Mouse (Mus musculus): ENCODE measurements around the gene Cept1.
"Not testable (repeated sequence)": the region's sequence is repeated elsewhere in the genome, so short reads cannot be mapped to it uniquely, and the experiment has no call there.

The Cept1 gene

GRCm38 (mm10) chr3:106547171-106547923, at the start of gene Cept1, which contains the start of gene Dram2:
TSS of gene Cept1 (minus strand) at chr3:106547802.
TSS of gene Dram2 (plus strand) at chr3:106547798.
- peak; percentile 90 for DNase-seq (ENCODE audit: low spot score in 2 of 2)

- DNase-seq (ENCODE audit: low spot score in 2 of 2) = not testable (repeated sequence)
Measured at GRCm38 (mm10) chr3:106593631-106594030, 46.0 kb upstream of the Cept1 start.

GRCm38 (mm10) chr3:106579296-106579695, 31.7 kb upstream of the Cept1 start:
- no peak for DNase-seq (ENCODE audit: low spot score in 2 of 2)

- DNase-seq (ENCODE audit: low spot score in 2 of 2) = no peak
Measured at GRCm38 (mm10) chr3:106573191-106573590, 25.6 kb upstream of the Cept1 start.

- no peak for DNase-seq (ENCODE audit: low spot score in 2 of 2)
Measured at GRCm38 (mm10) chr3:106565876-106566275, 18.3 kb upstream of the Cept1 start.

- no peak for DNase-seq (ENCODE audit: low spot score in 2 of 2)
Measured at GRCm38 (mm10) chr3:106558271-106558670, 10.7 kb upstream of the Cept1 start.

- no peak for DNase-seq (ENCODE audit: low spot score in 2 of 2)
Measured at GRCm38 (mm10) chr3:106555743-106556250, 8.2 kb upstream of the Cept1 start.

- DNase-seq (ENCODE audit: low spot score in 2 of 2) = no peak
Measured at GRCm38 (mm10) chr3:106553411-106553810, 5.8 kb upstream of the Cept1 start.

- DNase-seq (ENCODE audit: low spot score in 2 of 2) = no peak
Measured at GRCm38 (mm10) chr3:106548971-106549370, 1.4 kb upstream of the Cept1 start.

- DNase-seq (ENCODE audit: low spot score in 2 of 2) = no peak
Measured at GRCm38 (mm10) chr3:106547924-106548539, 430 bp upstream of the Cept1 start.

- no peak for DNase-seq (ENCODE audit: low spot score in 2 of 2)
Measured at GRCm38 (mm10) chr3:106544721-106545316, 2.8 kb downstream of the Cept1 start.

- DNase-seq (ENCODE audit: low spot score in 2 of 2) = no peak
Measured at GRCm38 (mm10) chr3:106533277-106533676, 14.3 kb downstream of the Cept1 start.

GRCm38 (mm10) chr3:106528032-106528431, 19.6 kb downstream of the Cept1 start:
- DNase-seq (ENCODE audit: low spot score in 2 of 2) = no peak

GRCm38 (mm10) chr3:106526411-106526810, 21.2 kb downstream of the Cept1 start:
- DNase-seq (ENCODE audit: low spot score in 2 of 2) = no peak

- DNase-seq (ENCODE audit: low spot score in 2 of 2) = no peak
Measured at GRCm38 (mm10) chr3:106522730-106523129, 24.9 kb downstream of the Cept1 start.

GRCm38 (mm10) chr3:106515016-106515415, 32.6 kb downstream of the Cept1 start:
- DNase-seq (ENCODE audit: low spot score in 2 of 2) = peak; percentile 20 to 44

GRCm38 (mm10) chr3:106510669-106511068, 36.9 kb downstream of the Cept1 start:
- DNase-seq (ENCODE audit: low spot score in 2 of 2) = no peak

GRCm38 (mm10) chr3:106502892-106503291, 44.7 kb downstream of the Cept1 start:
- DNase-seq (ENCODE audit: low spot score in 2 of 2) = no peak

- no peak for DNase-seq (ENCODE audit: low spot score in 2 of 2)
Measured at GRCm38 (mm10) chr3:106500510-106500909, 47.1 kb downstream of the Cept1 start.

- no peak for DNase-seq (ENCODE audit: low spot score in 2 of 2)
Measured at GRCm38 (mm10) chr3:106496996-106497395, 50.6 kb downstream of the Cept1 start.

- no peak for DNase-seq (ENCODE audit: low spot score in 2 of 2)
Measured at GRCm38 (mm10) chr3:106496045-106496721, 51.4 kb downstream of the Cept1 start.
